Mouse (Mus musculus) forebrain, embryonic 10.5 days (tissue): ENCODE measurements around the gene Mn1. TPM values are rescaled to one million over a fixed set of nuclear protein-coding genes. Genes with fewer than 3 reads are reported as not detected.
A peak's percentile ranks its signal among the peaks of the same experiment; 100 is the strongest.

Source experiments
- DNase-seq: peaks from one replicate; pipeline ENCODE4 v3.0.0-alpha.2; 2017; ENCODE audit warnings: low spot score; ENCODE audit errors: extremely low spot score
- H3K27ac ChIP-seq: fragments of 300-500 bp; sonication (generic); 2 replicates; pipeline ENCODE4 v1.5.1; 2016; ENCODE audit warnings: mild to moderate bottlenecking
- H3K27me3 ChIP-seq: fragments of 300-500 bp; sonication (generic); 2 replicates; pipeline ENCODE4 v1.6.1; 2016; ENCODE audit warnings: mild to moderate bottlenecking; ENCODE audit not compliant: poor library complexity, severe bottlenecking
- H3K36me3 ChIP-seq: fragments of 300-500 bp; sonication (generic); replicated peaks from 2 replicates; pipeline ENCODE4 v1.6.1; 2016; ENCODE audit warnings: mild to moderate bottlenecking, moderate library complexity
- H3K4me1 ChIP-seq: fragments of 300-500 bp; sonication (generic); 2 replicates; pipeline ENCODE4 v1.6.1; 2016
- H3K4me3 ChIP-seq: fragments of 300-500 bp; sonication (generic); 2 replicates; pipeline ENCODE4 v1.5.1; 2016; ENCODE audit warnings: mild to moderate bottlenecking, moderate library complexity
- H3K9me3 ChIP-seq: fragments of 300-500 bp; sonication (generic); 2 replicates; pipeline ENCODE4 v1.6.1; 2016; ENCODE audit warnings: mild to moderate bottlenecking, moderate library complexity
- WGBS: fragments of 180-500 bp; shearing (Covaris S2); methylation state at CpG from one replicate; pipeline ENCODE4 v1.1.7; 2016; 5-methylcytosine and 5-hydroxymethylcytosine counted together
- polyA plus RNA-seq: library from polyadenylated mRNA; unstranded; fragments of >200 nt; fragmentation: Nextera tagmentation; extraction: Ambion mirVana; gene quantifications from 2 replicates; pipeline ENCODE4 v1.2.1, GENCODE M21; 2016

Gene Mn1
- polyA plus RNA-seq, 1 experiment from 2014 or later, result 36.5 TPM

- H3K36me3 ChIP-seq, result no peaks in the 10 kb centered on the region
- H3K9me3 ChIP-seq, result no peaks in the 10 kb centered on the region
- 88% methylated on average over 6 of the region's 6 CpGs for WGBS
- H3K4me1 ChIP-seq, result peaks cover 13% of the 10 kb centered on the region; the same call in 1 of the 2 replicates
- no peak for DNase-seq
- peak overlapping the region; percentile 31; the same call in 1 of the 2 replicates for H3K27ac ChIP-seq
- H3K4me3 ChIP-seq, result no peak overlapping the region
- no peaks in the 10 kb centered on the region for H3K27me3 ChIP-seq
Measured at GRCm38 (mm10) chr5:111476141-111476540, 59.0 kb downstream of the Mn1 start.

GRCm38 (mm10) chr5:111485907-111486306 is 68.7 kb downstream of the Mn1 start:
- WGBS, result 90% methylated on average over 4 of the region's 4 CpGs
- no peaks in the 10 kb centered on the region for H3K36me3 ChIP-seq
- DNase-seq, result no peak
- no peak overlapping the region for H3K4me3 ChIP-seq
- H3K9me3 ChIP-seq, result peaks cover 14% of the 10 kb centered on the region; the same call in 1 of the 2 replicates
- H3K27me3 ChIP-seq, result no peaks in the 10 kb centered on the region
- H3K27ac ChIP-seq, result no peak overlapping the region
- H3K4me1 ChIP-seq, result peaks cover 3% of the 10 kb centered on the region

GRCm38 (mm10) chr5:111489022-111489616 is 72.0 kb downstream of the Mn1 start:
- H3K4me3 ChIP-seq, result no peak overlapping the region
- H3K36me3 ChIP-seq, result no peaks in the 10 kb centered on the region
- no peaks in the 10 kb centered on the region for H3K9me3 ChIP-seq
- peak; percentile 27 for DNase-seq
- H3K4me1 ChIP-seq, result peaks cover 3% of the 10 kb centered on the region
- WGBS, result 58% methylated on average over 7 of the region's 7 CpGs
- H3K27ac ChIP-seq, result peak overlapping the region; percentile 62
- H3K27me3 ChIP-seq, result no peaks in the 10 kb centered on the region

GRCm38 (mm10) chr5:111490599-111490998 is 73.4 kb downstream of the Mn1 start:
- H3K36me3 ChIP-seq, result no peaks in the 10 kb centered on the region
- no peaks in the 10 kb centered on the region for H3K27me3 ChIP-seq
- H3K4me3 ChIP-seq, result no peak overlapping the region
- DNase-seq, result no peak
- 0 out of 2 replicates have a peak overlapping the region, but pooled peaks have one; percentile 20 for H3K27ac ChIP-seq
- peaks cover 3% of the 10 kb centered on the region for H3K4me1 ChIP-seq
- no peaks in the 10 kb centered on the region for H3K9me3 ChIP-seq
- whole genome bisulfite sequencing, result 75% methylated on average over 4 of the region's 4 CpGs

GRCm38 (mm10) chr5:111491485-111491884 is 74.3 kb downstream of the Mn1 start:
- peaks cover 11% of the 10 kb centered on the region for H3K4me1 ChIP-seq
- 85% methylated on average over 1 of the region's 1 CpGs for WGBS

GRCm38 (mm10) chr5:111500036-111500435 is 82.9 kb downstream of the Mn1 start:
- no peaks in the 10 kb centered on the region for H3K9me3 ChIP-seq

More at GRCm38 (mm10) chr5:111491485-111491884, 74.3 kb downstream of the Mn1 start:
- H3K27ac ChIP-seq, result no peak overlapping the region
- no peak for DNase-seq
- H3K27me3 ChIP-seq, result no peaks in the 10 kb centered on the region
- H3K9me3 ChIP-seq, result no peaks in the 10 kb centered on the region
- no peak overlapping the region for H3K4me3 ChIP-seq
- H3K36me3 ChIP-seq, result no peaks in the 10 kb centered on the region

GRCm38 (mm10) chr5:111501691-111502441 is 84.7 kb downstream of the Mn1 start:
- no peak for DNase-seq
- H3K27ac ChIP-seq, result peak overlapping the region; percentile 12
- 85% methylated on average over 13 of the region's 13 CpGs for WGBS

More at GRCm38 (mm10) chr5:111500036-111500435, 82.9 kb downstream of the Mn1 start:
- no peak overlapping the region for H3K4me3 ChIP-seq
- H3K36me3 ChIP-seq, result no peaks in the 10 kb centered on the region
- no peak overlapping the region for H3K27ac ChIP-seq
- no peak for DNase-seq
- H3K4me1 ChIP-seq, result peaks cover 27% of the 10 kb centered on the region
- H3K27me3 ChIP-seq, result no peaks in the 10 kb centered on the region
- WGBS, result 86% methylated on average over 3 of the region's 3 CpGs

GRCm38 (mm10) chr5:111505241-111505640 is 88.1 kb downstream of the Mn1 start:
- WGBS, result 94% methylated on average over 6 of the region's 6 CpGs
- Histone ChIP-seq H3K4me1 (peaks cover 49% of the 10 kb centered on the region), H3K4me3 (no peak overlapping the region), H3K27me3 (no peaks in the 10 kb centered on the region), H3K9me3 (no peaks in the 10 kb centered on the region), H3K27ac (0 out of 2 replicates have a peak overlapping the region, but pooled peaks have one; percentile 7), H3K36me3 (no peaks in the 10 kb centered on the region)
- DNase-seq, result no peak

More at GRCm38 (mm10) chr5:111501691-111502441, 84.7 kb downstream of the Mn1 start:
- no peak overlapping the region for H3K4me3 ChIP-seq
- no peaks in the 10 kb centered on the region for H3K9me3 ChIP-seq
- H3K27me3 ChIP-seq, result no peaks in the 10 kb centered on the region
- H3K36me3 ChIP-seq, result no peaks in the 10 kb centered on the region
- H3K4me1 ChIP-seq, result peaks cover 25% of the 10 kb centered on the region

GRCm38 (mm10) chr5:111505824-111506223 is 88.7 kb downstream of the Mn1 start:
- H3K4me1 ChIP-seq, result peaks cover 55% of the 10 kb centered on the region
- no peaks in the 10 kb centered on the region for H3K27me3 ChIP-seq
- DNase-seq, result no peak
- H3K9me3 ChIP-seq, result no peaks in the 10 kb centered on the region
- 90% methylated on average over 6 of the region's 6 CpGs for WGBS
- peak overlapping the region; percentile 93 for H3K27ac ChIP-seq
- no peaks in the 10 kb centered on the region for H3K36me3 ChIP-seq
- no peak overlapping the region for H3K4me3 ChIP-seq

GRCm38 (mm10) chr5:111506410-111506809 is 89.2 kb downstream of the Mn1 start:
- H3K27me3 ChIP-seq, result no peaks in the 10 kb centered on the region
- H3K27ac ChIP-seq, result peak overlapping the region; percentile 93
- H3K4me3 ChIP-seq, result no peak overlapping the region
- WGBS, result 57% methylated on average over 12 of the region's 12 CpGs
- H3K36me3 ChIP-seq, result no peaks in the 10 kb centered on the region
- H3K9me3 ChIP-seq, result no peaks in the 10 kb centered on the region
- no peak for DNase-seq
- H3K4me1 ChIP-seq, result peaks cover 59% of the 10 kb centered on the region

Other genes with a start within 250 kb of the Mn1 start
- gene Pitpnb, start 86.6 kb upstream of the Mn1 start, polyA plus RNA-seq, result 128 and 130 TPM in 2 replicates